Mouse (Mus musculus) C2C12 (cell line): ENCODE measurements around the gene Erbb2.

Experiments
- CTCF ChIP-seq: IDR thresholded peaks from one replicate; pipeline ENCODE4 v1.5.1; 2011; ENCODE audit not compliant: control insufficient read depth, insufficient read depth, insufficient read length
- MYOD1 ChIP-seq: IDR thresholded peaks from one replicate; pipeline ENCODE4 v1.6.1; 2011; ENCODE audit warnings: low read depth; ENCODE audit not compliant: control insufficient read depth, insufficient read length
- MYOG ChIP-seq: IDR thresholded peaks from one replicate; pipeline ENCODE4 v1.6.1; 2011; ENCODE audit not compliant: control insufficient read depth, insufficient read length; ENCODE audit errors: extremely low read depth
- USF1 ChIP-seq: IDR thresholded peaks from one replicate; pipeline ENCODE4 v1.6.1; 2011; ENCODE audit warnings: low read depth, mild to moderate bottlenecking, control low read depth, moderate library complexity

GRCm38 (mm10) chr11:98373244-98373643, 39.0 kb upstream of the Erbb2 start:
- TF ChIP-seq CTCF (no peak), MYOD1 (no peak), USF1 (no peak), MYOG (no peak)
